Mouse (Mus musculus) naive thymus-derived CD4-positive, alpha-beta T cell, adult 2 months (primary cell): ENCODE results near the gene Prcd.
"Not testable (repeated sequence)": the region's sequence is repeated elsewhere in the genome, so short reads cannot be mapped to it uniquely, and the experiment has no call there.

Source experiments
- DNase-seq: peaks from one replicate; pipeline ENCODE4 v3.0.0-alpha.2; 2011; ENCODE audit warnings: low read depth

The Prcd gene

DNA sequence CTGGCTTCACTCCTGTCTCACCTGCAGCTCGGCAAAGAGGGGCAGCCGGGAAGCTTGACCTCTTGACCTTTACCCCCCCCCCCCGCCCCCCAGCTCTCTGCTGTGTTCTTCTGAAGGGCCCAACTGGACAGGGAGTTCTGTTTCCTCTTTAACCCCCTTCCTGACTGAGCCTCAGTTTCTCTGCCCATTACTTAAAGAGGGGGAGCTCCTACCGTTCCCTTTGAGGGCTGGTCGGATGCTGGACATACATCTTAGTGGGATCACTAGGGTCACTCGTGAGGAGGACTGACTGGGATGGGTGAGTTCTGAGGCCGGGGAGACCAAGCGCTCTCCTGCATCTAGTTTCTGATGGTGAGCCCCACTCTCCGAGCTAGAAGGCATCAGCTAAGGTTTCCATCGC is at the start of gene Prcd:
TSS of gene Prcd (plus strand) at position 301 of the 400 bp plus-strand sequence.
- DNase-seq: no peak

DNA sequence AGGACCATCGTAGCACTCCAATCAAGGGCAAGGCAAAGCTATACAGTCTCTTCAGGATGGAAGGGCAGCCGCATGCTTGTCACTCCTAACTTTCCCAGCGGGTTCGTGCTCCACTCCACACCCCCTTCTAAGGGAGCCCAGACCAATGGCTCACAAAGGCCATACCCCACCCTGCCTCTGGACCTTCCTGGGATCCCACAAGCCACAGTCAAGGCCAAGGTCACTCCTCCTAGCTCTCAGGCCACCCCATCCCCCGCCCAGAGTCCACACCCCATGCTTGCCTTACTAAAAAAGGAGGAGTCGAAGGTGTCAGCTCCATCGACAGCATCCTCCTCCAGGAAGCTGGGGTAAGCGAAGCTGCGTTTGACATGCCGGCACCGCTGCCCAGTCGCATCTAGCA is 49.2 kb upstream of the Prcd start:
- DNase-seq: no peak

GRCm38 (mm10) chr11:116607717-116608116 is 45.6 kb upstream of the Prcd start:
- DNase-seq: no peak

GRCm38 (mm10) chr11:116609965-116610630 is 43.2 kb upstream of the Prcd start:
- DNase-seq: no peak

- not testable (repeated sequence) for DNase-seq
Measured at GRCm38 (mm10) chr11:116611168-116611567, 42.2 kb upstream of the Prcd start.

GRCm38 (mm10) chr11:116611883-116612282 is 41.5 kb upstream of the Prcd start:
- DNase-seq: no peak

DNA sequence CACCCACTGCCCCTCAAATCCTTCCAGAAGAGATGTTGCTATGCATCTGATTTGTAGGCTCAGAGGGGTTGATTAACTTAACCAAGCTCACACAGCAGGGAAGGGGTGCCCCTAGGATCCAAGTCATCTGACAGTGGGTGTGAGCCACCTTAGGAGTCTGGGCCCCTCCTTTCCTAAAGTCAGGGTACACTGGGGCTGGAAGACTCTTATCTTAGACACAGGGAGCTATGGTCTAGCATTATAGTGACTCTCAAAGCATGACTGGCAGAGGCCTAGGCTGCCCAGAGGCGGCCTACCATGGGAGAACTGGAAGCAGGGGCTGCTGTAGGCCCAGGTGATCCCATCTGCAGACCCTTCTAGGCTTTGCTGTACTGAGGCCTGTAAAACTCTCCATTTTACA is 40.8 kb upstream of the Prcd start:
- no peak for DNase-seq

- no peak for DNase-seq
Measured at GRCm38 (mm10) chr11:116613234-116613633, 40.1 kb upstream of the Prcd start.

- DNase-seq: peak; percentile 71
Measured at GRCm38 (mm10) chr11:116615735-116616437, 37.4 kb upstream of the Prcd start.

- DNase-seq: peak; percentile 45
Measured at GRCm38 (mm10) chr11:116616438-116617118, 36.8 kb upstream of the Prcd start.

- no peak for DNase-seq
Measured at GRCm38 (mm10) chr11:116617641-116618040, 35.7 kb upstream of the Prcd start.

DNA sequence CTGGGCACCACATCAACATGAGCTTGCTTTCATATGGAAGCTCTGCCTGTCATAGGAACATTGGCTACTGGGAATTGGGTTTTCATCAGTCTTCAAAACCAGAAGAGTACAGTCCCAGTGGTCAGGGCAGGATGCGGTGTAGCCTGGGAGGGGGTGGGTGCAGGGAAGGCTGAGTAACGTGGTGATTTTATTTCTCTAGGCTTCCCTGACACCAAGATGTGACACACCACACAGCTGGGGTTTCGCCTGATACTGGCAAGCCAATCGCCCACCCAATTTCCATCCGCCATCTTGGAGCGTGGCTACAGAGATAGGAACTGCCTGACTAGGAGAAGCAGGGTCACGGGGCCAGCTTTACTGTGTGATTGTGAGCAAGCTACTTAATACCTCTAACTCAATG is 34.7 kb upstream of the Prcd start:
- DNase-seq: no peak

DNA sequence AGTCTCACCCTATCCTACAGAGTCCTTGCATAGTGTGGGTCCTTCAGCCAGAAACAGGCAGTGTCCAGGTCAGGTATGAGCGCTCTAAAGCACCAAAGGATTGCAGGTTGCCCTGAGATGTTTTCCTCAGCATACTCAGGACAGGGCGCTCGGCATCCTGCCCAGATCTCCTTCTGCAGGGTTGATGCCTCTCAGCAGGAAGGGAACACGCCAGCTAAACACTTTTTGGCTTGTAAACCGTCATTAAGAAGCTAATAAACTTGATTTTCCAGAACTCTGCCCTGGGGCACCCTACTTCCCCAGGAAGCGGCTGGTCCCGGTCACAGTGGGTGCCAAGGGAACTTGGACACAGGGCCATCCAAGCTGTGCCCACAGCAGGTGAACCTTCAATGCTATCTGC is 34.2 kb upstream of the Prcd start:
- DNase-seq: no peak

DNA sequence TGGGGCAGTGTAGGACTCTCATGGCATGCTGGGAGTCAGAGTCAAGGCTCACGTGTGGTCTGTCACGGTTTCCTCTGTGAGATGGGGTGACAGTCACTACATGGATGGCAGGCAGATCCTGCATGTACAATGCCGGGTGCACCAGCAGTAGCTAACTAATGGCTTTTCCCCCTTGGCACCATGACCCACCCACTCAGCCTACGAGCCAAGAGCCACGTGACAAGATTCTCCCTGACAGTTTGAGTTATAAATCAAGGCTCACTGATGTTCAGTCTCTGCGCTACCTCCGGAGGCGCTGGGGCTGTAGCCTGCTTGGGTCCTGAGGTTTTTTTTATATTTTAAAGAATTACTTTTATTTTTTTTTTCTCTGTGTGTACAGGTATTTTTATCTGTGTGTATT is 33.8 kb upstream of the Prcd start:
- DNase-seq: no peak

GRCm38 (mm10) chr11:116620073-116620472 is 33.3 kb upstream of the Prcd start:
- DNase-seq: no peak

GRCm38 (mm10) chr11:116620559-116621253 is 32.6 kb upstream of the Prcd start:
- DNase-seq: no peak

DNA sequence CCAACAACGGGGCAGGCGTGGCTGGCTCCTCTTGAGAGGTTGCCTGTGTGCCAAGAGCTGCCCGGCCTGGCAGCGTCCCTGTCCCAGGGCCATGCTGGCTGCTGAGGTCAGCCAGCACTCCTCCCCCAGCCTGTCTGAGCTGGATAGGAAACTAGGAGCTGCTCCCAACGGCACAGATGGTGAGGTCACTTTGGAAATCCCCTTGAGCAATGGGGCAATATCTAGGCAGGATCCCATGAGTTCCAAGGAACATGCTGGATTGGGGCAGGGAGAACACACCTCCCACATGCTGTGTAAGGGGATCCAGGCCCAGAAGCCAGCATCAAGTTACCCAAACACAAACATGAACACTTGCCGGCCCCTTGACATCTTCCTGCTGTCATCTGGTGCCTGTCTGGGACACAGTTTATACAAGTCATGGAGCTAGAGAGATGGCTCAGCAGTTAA is 32.1 kb upstream of the Prcd start:
- no peak for DNase-seq

- DNase-seq: peak; percentile 58
Measured at GRCm38 (mm10) chr11:116623281-116624124, 29.8 kb upstream of the Prcd start.

- peak; percentile 96 for DNase-seq
Measured at GRCm38 (mm10) chr11:116624131-116624832, 29.1 kb upstream of the Prcd start.

- peak; percentile 85 for DNase-seq
Measured at GRCm38 (mm10) chr11:116625081-116626000, 28.0 kb upstream of the Prcd start.
